Mouse (Mus musculus) T-helper 17 cell (primary cell): ENCODE results near the gene Spint2.
"Not testable (repeated sequence)": the region's sequence is repeated elsewhere in the genome, so short reads cannot be mapped to it uniquely, and the experiment has no call there.

Experiments
- in situ Hi-C, 2 experiments: fragments of 300-600 bp; cut with MboI, MseI; formaldehyde crosslinking; loops; 1 replicate in 1 of 2; 2 replicates in 1 of 2; pipeline ENCODE4 v1.15.1; 2025; ENCODE audit warnings: high pct_unique_total_duplicates in 2 of 2

Gene Spint2

GRCm38 (mm10) chr7:29211013-29211412 is 70.7 kb downstream of the Spint2 start:
- in situ Hi-C loops: not testable (repeated sequence)
